Mouse (Mus musculus) G1E (cell line): ENCODE data around the gene Frmd5.

ENCODE experiments used
- CTCF ChIP-seq: IDR thresholded peaks from 2 replicates; pipeline ENCODE4 v1.5.1; 2012; ENCODE audit warnings: low read depth, low read length, inconsistent platforms, mixed read lengths
- POLR2AphosphoS5 ChIP-seq: IDR thresholded peaks from 2 replicates; pipeline ENCODE4 v1.6.1; 2012; ENCODE audit warnings: low read depth, low read length, inconsistent platforms; ENCODE audit not compliant: insufficient replicate concordance

GRCm38 (mm10) chr2:121828411-121828810 is 21.5 kb upstream of the Frmd5 start:
- no peak for TF ChIP-seq CTCF
- TF ChIP-seq POLR2AphosphoS5, result no peak
